Mouse (Mus musculus): ENCODE results near the gene Rpp14. TPM values are rescaled to one million over a fixed set of nuclear protein-coding genes. Genes with fewer than 3 reads are reported as not detected.
"Not testable (repeated sequence)": the region's sequence is repeated elsewhere in the genome, so short reads cannot be mapped to it uniquely, and the experiment has no call there.

Rpp14 gene
- total RNA-seq, 4 experiments from 2014 or later: 24.4 to 31.5 (median 29.1) TPM

DNA sequence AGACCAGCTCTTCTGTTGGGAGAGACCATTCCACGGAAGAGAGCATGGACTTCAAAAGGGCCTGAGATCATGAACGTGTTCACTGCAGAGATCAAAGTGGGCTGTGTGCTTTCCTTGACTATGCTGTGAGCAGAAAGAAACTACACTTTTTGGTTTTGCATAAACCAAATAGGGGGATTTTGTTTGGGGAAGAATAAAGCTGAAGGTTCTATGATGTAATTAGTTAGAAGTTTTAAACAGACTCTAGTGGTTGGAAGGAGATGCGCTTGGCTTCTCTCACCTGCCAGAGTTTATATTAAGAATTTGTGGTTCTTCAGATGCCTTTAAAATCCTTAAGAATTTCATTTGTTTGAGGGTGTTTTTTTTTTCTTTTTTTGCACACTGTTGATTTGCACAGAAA, 34.1 kb downstream of the Rpp14 start:
- no peak for DNase-seq (ENCODE audit: low spot score in 2 of 2)

DNA sequence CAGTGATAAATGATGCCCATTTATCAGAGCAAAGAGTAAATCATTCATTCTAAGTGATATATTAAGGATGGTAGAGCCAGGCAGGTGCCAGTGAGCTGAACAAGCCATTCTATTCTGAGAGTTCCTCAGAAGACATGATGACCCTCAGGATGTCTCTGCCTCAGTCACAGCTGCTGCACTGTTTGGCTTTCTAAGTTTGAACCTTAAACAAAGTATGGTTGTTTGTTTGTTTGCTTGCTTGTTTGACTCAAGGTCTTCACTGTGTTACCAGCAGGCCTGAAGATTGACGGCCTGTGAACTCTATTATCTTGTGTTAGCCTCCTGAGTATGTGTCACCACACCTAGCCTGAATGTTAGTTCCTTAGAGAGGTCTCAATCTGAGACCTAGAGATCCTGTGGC, 34.6 kb downstream of the Rpp14 start:
- DNase-seq (ENCODE audit: low spot score in 2 of 2): no peak

- DNase-seq (ENCODE audit: low spot score in 2 of 2): no peak
Observed at GRCm38 (mm10) chr14:8115772-8116171, 35.6 kb downstream of the Rpp14 start.

DNA sequence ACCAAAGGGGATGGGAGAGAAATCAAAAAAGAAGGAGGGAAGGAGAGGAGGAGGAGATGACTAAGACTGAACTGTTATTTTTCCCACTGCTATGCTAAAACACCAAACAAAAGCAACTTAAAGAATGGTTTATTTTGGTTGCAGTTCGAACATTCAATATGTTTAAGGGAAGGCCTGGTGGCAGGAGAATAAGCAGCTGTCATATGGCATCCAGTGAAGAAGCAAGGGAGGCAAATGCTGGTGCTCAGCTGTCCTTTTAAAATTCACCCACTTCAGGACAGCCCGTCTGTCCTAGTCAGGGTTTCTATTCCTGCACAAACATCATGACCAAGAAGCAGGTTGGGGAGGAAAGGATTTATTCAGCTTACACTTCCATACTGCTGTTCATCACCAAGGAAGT, 37.2 kb downstream of the Rpp14 start:
- DNase-seq (ENCODE audit: low spot score in 2 of 2): no peak

DNA sequence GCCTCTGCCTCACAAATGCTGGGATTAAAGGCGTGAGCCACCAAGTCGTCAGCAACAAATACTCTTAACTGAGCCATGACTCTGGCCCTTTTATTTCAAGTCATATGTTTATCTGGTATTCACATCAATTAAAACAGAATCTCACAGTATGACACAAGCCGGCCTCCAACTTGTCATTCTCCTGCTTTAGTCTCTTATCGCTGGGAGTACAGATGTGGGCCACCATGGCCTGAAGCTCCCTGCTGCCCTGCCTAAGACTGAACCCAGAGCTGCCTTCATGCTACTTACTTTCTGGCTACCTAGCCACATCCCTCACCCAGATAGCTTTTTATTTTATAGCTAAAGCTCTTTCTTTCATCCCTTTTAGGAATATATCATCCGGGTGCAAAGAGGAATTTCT, 39.3 kb downstream of the Rpp14 start:
- no peak for DNase-seq (ENCODE audit: low spot score in 2 of 2)

GRCm38 (mm10) chr14:8119904-8120303, 39.7 kb downstream of the Rpp14 start:
- no peak for DNase-seq (ENCODE audit: low spot score in 2 of 2)

DNA sequence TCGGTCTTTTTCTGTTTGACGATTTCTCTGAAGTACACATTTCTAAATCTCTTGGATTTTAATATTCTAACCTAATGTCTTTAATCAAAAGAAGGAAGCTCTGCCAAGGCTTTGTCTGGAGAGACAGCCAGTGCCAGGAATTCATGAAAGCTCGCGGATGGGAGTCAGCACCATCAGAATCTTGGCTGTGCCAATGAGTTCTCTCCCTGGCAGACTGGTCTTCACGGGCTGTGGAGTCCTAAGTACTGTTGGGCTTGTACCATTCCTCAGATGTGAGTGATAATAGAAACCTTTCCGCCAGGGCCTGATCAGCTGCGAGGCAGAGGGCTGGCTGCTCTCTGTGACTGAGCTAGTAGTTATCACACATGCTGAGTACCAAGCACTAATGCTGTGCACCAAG, 43.0 kb downstream of the Rpp14 start:
- DNase-seq (ENCODE audit: low spot score in 2 of 2): peak in 1 of 2 experiments; percentile 35

DNA sequence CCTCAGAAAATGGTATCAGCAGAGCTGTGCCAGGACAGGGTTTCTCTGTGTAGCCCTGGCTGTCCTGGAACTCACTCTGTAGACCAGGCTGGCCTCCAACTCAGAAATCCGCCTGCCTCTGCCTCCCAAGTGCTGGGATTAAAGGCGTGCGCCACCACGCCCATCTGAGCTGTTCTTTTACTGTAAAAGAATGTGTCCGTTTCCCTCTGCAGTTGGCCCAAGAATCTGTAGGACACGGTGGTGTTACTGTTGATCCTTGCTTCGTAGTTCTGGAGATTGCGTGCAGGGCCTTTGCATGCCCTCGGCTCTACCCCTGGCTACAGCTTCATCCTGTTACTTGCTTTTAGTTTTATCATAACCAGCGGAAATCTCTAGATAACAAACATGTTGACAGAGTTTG, 43.4 kb downstream of the Rpp14 start:
- DNase-seq (ENCODE audit: low spot score in 2 of 2): not testable (repeated sequence)

- DNase-seq (ENCODE audit: low spot score in 2 of 2): no peak
Observed at GRCm38 (mm10) chr14:8124046-8124881, 44.1 kb downstream of the Rpp14 start.

DNA sequence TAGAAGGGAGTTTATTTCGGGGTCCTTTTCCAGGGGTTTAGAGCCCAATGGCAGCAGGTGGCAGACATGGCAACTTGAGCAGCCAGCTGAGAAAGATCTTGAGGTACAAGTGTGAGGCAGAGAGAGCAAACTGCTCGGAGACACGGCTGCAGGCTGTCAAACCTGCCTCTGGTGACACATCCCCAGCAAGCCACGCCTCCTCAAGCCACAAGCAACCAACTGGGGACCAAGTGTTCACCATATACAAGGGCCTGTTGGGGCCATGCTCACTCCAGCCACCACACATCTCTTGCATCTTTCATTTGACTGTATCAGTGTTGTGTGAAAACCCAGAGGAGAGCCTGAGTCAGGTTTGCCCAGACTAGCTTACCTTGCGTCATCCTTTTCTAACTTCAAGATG, 47.8 kb downstream of the Rpp14 start:
- DNase-seq (ENCODE audit: low spot score in 2 of 2): no peak

DNA sequence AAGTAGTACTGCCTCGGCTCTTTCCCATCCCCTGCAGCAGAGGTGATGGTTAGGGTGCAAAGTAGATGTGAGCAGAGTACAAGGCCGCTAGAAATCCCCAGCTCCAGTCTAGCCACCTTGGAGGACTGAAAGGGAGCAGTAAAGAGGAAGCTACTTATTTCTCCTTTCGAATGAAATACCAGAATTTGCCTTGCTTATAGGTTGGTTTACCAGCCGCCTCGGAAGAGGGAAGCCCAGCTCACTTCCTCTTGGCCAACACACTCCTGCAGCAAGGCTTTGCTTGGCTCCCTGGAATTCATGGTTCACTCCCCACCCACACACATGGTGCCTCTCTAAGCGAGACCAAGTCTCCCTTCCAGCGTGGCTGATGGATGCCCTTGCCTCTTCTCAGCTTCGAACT, 52.6 kb downstream of the Rpp14 start:
- DNase-seq (ENCODE audit: low spot score in 2 of 2): no peak

DNA sequence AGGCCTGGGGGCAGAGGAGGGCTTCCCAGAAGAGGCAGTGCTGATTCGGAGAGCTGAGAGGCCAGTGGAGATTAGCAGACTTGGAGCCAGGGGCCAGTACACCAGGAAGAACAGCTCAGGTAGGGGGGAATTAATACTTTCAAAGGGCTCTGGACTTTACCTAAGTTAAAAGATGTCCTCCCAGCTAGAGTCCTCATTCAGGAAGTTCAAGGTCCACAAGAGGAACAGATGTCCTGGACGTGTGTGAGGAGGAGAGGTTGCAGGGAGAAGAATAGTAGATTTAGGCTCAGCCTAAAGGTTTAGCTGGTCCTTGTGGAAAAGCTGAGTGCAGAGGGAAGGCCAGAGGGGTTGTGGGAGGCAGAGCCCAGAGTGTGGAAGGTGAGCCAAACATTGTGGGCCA, 54.1 kb downstream of the Rpp14 start:
- DNase-seq (ENCODE audit: low spot score in 2 of 2): no peak

- DNase-seq (ENCODE audit: low spot score in 2 of 2): peak; percentile 51 to 58
Observed at GRCm38 (mm10) chr14:8135130-8135529, 55.0 kb downstream of the Rpp14 start.

DNA sequence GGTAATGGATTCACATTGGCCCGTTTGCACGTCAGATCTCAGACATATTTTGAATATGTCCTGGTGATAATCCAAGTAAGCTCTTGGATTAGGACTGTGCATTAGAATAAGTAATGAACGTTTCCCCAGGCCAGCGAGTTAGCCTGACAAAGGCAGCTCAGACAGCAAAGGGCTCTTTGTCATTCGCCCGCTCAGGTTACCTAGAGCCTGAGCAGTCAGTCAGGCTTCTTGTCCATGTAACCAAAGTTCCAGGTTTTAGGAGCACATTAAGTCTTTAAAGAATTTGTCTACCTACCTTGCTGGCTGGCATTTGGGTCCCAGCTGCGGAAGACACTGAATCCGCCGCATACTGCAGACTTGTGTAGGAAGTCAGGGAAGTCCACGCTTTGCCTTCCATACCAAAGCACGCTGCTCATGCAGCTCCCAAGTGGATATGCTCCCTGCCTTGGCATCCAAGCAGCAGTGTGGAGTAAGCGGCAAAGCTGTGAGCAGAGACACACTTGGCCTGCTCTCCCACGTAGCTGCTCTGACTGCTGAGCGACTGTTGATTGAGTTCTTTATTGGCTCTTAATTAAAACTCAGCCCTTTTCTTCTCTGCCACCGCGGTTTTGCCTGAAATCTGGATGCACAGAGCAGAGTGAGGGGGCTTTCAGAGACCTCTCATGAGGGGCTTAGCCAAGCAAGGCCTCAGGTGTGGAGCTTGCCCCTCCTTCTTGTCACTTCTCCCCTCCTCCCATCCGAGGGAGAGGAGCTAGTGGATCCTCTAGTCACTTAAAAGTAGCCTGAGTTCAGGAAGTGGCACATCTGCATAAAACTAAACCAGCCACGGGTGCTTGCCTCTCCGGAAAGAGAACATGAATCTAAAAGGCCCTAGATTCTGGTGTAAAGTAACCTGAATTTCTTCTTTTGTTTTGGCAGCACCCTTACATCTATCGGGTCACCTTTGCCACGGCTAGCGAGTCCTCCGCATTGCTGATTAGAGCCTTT, 59.9 kb downstream of the Rpp14 start:
- DNase-seq (ENCODE audit: low spot score in 2 of 2): peak in 1 of 2 experiments; percentile 27

DNA sequence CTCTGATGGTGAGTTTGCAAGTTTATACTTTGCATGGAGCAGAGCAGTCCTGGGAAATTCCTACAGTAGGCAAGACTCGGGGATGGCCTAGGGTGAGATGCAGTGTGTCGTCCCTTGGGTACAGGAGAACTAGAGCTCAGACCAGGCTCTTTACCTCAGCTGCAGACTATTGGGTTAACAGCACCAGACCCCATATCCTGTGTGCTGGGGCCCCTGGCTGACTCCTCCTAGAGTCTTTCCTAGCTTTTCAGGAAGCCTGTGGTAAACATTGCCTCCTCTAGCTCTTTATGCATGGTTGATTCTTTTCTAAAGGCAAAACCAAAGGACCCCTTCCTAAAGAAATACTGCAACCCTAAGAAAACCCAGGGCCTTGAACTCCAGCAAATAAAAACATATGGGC, 61.0 kb downstream of the Rpp14 start:
- DNase-seq (ENCODE audit: low spot score in 2 of 2): no peak

Other genes with a start within 250 kb of the Rpp14 start
- under 1 TPM in 1 of 4 experiments, not detected in 3; 0.71 TPM for gene Gm45521, start 123.1 kb upstream of the Rpp14 start, total RNA-seq (2022)
- not detected for gene Dnase1l3, start 85.8 kb upstream of the Rpp14 start, total RNA-seq (2022)
- gene Abhd6, start 77.5 kb upstream of the Rpp14 start, total RNA-seq (2022): 10 to 100 TPM; 59.0 to 78.0 (median 67.0) TPM
- 10 to 100 TPM; 27.9 to 36.9 (median 30.0) TPM for gene Pxk, start 17.8 kb downstream of the Rpp14 start, total RNA-seq (2022)
- 100 to 1,000 TPM; 169 to 185 (median 175) TPM for gene Pdhb, start 92.7 kb downstream of the Rpp14 start, total RNA-seq (2022)
- gene Kctd6, start 133.8 kb downstream of the Rpp14 start, total RNA-seq (2022): 10 to 100 TPM; 52.8 to 75.2 (median 63.4) TPM
- not detected for gene Acox2, start 179.0 kb downstream of the Rpp14 start, total RNA-seq (2022)
- 100 to 1,000 TPM; 232 to 320 (median 258) TPM for gene Fam107a, start 237.7 kb downstream of the Rpp14 start, total RNA-seq (2022)